Mouse (Mus musculus) lung, embryonic 16.5 days (tissue): Measurements from ENCODE around the gene Sh3glb2. TPM values are rescaled to one million over a fixed set of nuclear protein-coding genes. Genes with fewer than 3 reads are reported as not detected.

Experiments
- ATAC-seq: fragments of 200-750 bp; cut with Nextera tagmentation; 2 replicates; pipeline ENCODE4 v1.8.0; 2017; ENCODE audit warnings: low read depth, mild to moderate bottlenecking, moderate library complexity
- H3K27ac ChIP-seq: fragments of 300-500 bp; sonication (generic); 2 replicates; pipeline ENCODE4 v1.5.1; 2014; ENCODE audit warnings: mild to moderate bottlenecking, control low read depth, low read length
- H3K27me3 ChIP-seq: fragments of 300-500 bp; sonication (generic); 2 replicates; pipeline ENCODE4 v1.6.1; 2014; ENCODE audit warnings: low read depth, low read length, mixed read lengths; ENCODE audit not compliant: control insufficient read depth, insufficient read depth
- H3K36me3 ChIP-seq: fragments of 300-500 bp; sonication (generic); 2 replicates; pipeline ENCODE4 v1.6.1; 2014; ENCODE audit warnings: low read length; ENCODE audit not compliant: control insufficient read depth, insufficient read depth
- H3K4me1 ChIP-seq: fragments of 300-500 bp; sonication (generic); replicated peaks from 2 replicates; pipeline ENCODE4 v1.6.1; 2014; ENCODE audit warnings: low read length, mixed read lengths; ENCODE audit not compliant: control insufficient read depth, insufficient read depth
- H3K4me2 ChIP-seq: fragments of 300-500 bp; sonication (generic); 2 replicates; pipeline ENCODE4 v1.6.1; 2014; ENCODE audit warnings: low read depth, low read length, control low read depth
- H3K4me3 ChIP-seq: fragments of 300-500 bp; sonication (generic); 2 replicates; pipeline ENCODE4 v1.5.1; 2014; ENCODE audit warnings: mild to moderate bottlenecking, low read length, control low read depth
- H3K9ac ChIP-seq: fragments of 300-500 bp; sonication (generic); 2 replicates; pipeline ENCODE4 v1.6.1; 2014; ENCODE audit warnings: low read length, control low read depth
- H3K9me3 ChIP-seq: fragments of 300-500 bp; sonication (generic); 2 replicates; pipeline ENCODE4 v1.6.1; 2016; ENCODE audit warnings: low read length; ENCODE audit not compliant: control insufficient read depth
- WGBS: fragments of 180-500 bp; shearing (Covaris S2); extraction: QIAGEN DNeasy Blood & Tissue Kit; methylation state at CpG from one replicate; pipeline ENCODE4 v1.1.7; 2014; 5-methylcytosine and 5-hydroxymethylcytosine counted together
- polyA plus RNA-seq: library from polyadenylated mRNA; unstranded; fragments of >200 nt; fragmentation: Nextera tagmentation; extraction: Ambion mirVana; gene quantifications from 2 replicates; pipeline ENCODE4 v1.2.1, GENCODE M21; 2015

Sh3glb2 gene
- polyA plus RNA-seq, 1 experiment from 2014 or later: 83.9 TPM

GRCm38 (mm10) chr2:30371544-30371943 is 12.4 kb upstream of the Sh3glb2 start:
- H3K36me3 ChIP-seq: peaks cover 53% of the 10 kb centered on the region
- no peak overlapping the region for H3K27ac ChIP-seq
- no peak overlapping the region for H3K9ac ChIP-seq
- H3K9me3 ChIP-seq: no peaks in the 10 kb centered on the region
- H3K4me1 ChIP-seq: no peaks in the 10 kb centered on the region
- no peak for ATAC-seq
- 84% methylated on average over 8 of the region's 8 CpGs for WGBS
- no peak overlapping the region for H3K4me2 ChIP-seq
- H3K4me3 ChIP-seq: no peak overlapping the region
- H3K27me3 ChIP-seq: no peaks in the 10 kb centered on the region

- H3K4me2 ChIP-seq: no peak overlapping the region
- WGBS: 44% methylated on average over 5 of the region's 5 CpGs
These were observed 7.1 kb upstream of the Sh3glb2 start for GRCm38 (mm10) chr2:30366203-30366602.

GRCm38 (mm10) chr2:30365281-30366069 is 6.3 kb upstream of the Sh3glb2 start:
- H3K4me3 ChIP-seq: peak overlapping the region; percentile 67
- peak overlapping the region; percentile 85 for H3K4me2 ChIP-seq
- WGBS: 89% methylated on average over 2 of the region's 2 CpGs

More at GRCm38 (mm10) chr2:30366203-30366602, 7.1 kb upstream of the Sh3glb2 start:
- Histone ChIP-seq H3K4me1 (peaks cover 12% of the 10 kb centered on the region), H3K27ac (peak overlapping the region; percentile 36; the same call in 1 of the 2 replicates), H3K9me3 (no peaks in the 10 kb centered on the region), H3K4me3 (no peak overlapping the region), H3K27me3 (no peaks in the 10 kb centered on the region), H3K36me3 (peaks cover 29% of the 10 kb centered on the region), H3K9ac (no peak overlapping the region)
- ATAC-seq: no peak

GRCm38 (mm10) chr2:30363773-30364650 is 4.9 kb upstream of the Sh3glb2 start, which contains the start of gene Miga2:
Gene Miga2 (plus strand): TSS chr2:30364233.
- peak within 1 kb of the TSS; percentile 85 for H3K4me2 ChIP-seq
- ATAC-seq: peak; percentile 99
- peak within 1 kb of the TSS; percentile 67 for H3K4me3 ChIP-seq
- peak within 1 kb of the TSS; percentile 74 for H3K9ac ChIP-seq
- H3K27me3 ChIP-seq: no peaks in the 10 kb centered on the region
- WGBS: under 1% methylated on average over 54 of the region's 54 CpGs
- peak within 1 kb of the TSS; percentile 75 for H3K27ac ChIP-seq
- H3K4me1 ChIP-seq: peaks cover 12% of the 10 kb centered on the region
- H3K9me3 ChIP-seq: no peaks in the 10 kb centered on the region
- H3K36me3 ChIP-seq: peaks cover 13% of the 10 kb centered on the region

More at GRCm38 (mm10) chr2:30365281-30366069, 6.3 kb upstream of the Sh3glb2 start:
- Histone ChIP-seq H3K36me3 (peaks cover 26% of the 10 kb centered on the region), H3K9ac (peak overlapping the region; percentile 74; the same call in 1 of the 2 replicates), H3K27ac (peak overlapping the region; percentile 36; the same call in 1 of the 2 replicates), H3K9me3 (no peaks in the 10 kb centered on the region), H3K27me3 (no peaks in the 10 kb centered on the region), H3K4me1 (peaks cover 12% of the 10 kb centered on the region)
- no peak for ATAC-seq

GRCm38 (mm10) chr2:30362865-30363264 is 3.7 kb upstream of the Sh3glb2 start:
- no peaks in the 10 kb centered on the region for H3K9me3 ChIP-seq
- H3K27me3 ChIP-seq: no peaks in the 10 kb centered on the region
- no peak overlapping the region for H3K4me3 ChIP-seq
- no peak overlapping the region for H3K4me2 ChIP-seq
- H3K36me3 ChIP-seq: peaks cover 2% of the 10 kb centered on the region
- no peak for ATAC-seq
- 62% methylated on average over 5 of the region's 5 CpGs for WGBS
- H3K9ac ChIP-seq: no peak overlapping the region
- peaks cover 19% of the 10 kb centered on the region for H3K4me1 ChIP-seq
- no peak overlapping the region for H3K27ac ChIP-seq

- H3K9ac ChIP-seq: no peak overlapping the region
- 55% methylated on average over 10 of the region's 10 CpGs for WGBS
- no peak overlapping the region for H3K27ac ChIP-seq
- H3K4me2 ChIP-seq: no peak overlapping the region
- H3K4me3 ChIP-seq: no peak overlapping the region
- peaks cover 34% of the 10 kb centered on the region for H3K4me1 ChIP-seq
- no peak for ATAC-seq
- no peaks in the 10 kb centered on the region for H3K36me3 ChIP-seq
- H3K9me3 ChIP-seq: no peaks in the 10 kb centered on the region
- no peaks in the 10 kb centered on the region for H3K27me3 ChIP-seq
These were observed 1.5 kb upstream of the Sh3glb2 start for GRCm38 (mm10) chr2:30360626-30361025.

GRCm38 (mm10) chr2:30357552-30358510 is 1.3 kb downstream of the Sh3glb2 start:
- Histone ChIP-seq H3K9me3 (no peaks in the 10 kb centered on the region), H3K9ac (peak overlapping the region; percentile 83), H3K4me2 (peak overlapping the region; percentile 90), H3K4me3 (peak overlapping the region; percentile 80), H3K4me1 (peaks cover 23% of the 10 kb centered on the region), H3K27me3 (no peaks in the 10 kb centered on the region), H3K27ac (peak overlapping the region; percentile 32), H3K36me3 (0 out of 2 replicates have a peak, but pooled peaks cover 2% of the 10 kb centered on the region)
- no peak for ATAC-seq
- 40% methylated on average over 8 of the region's 8 CpGs for WGBS

GRCm38 (mm10) chr2:30356906-30357305 is 2.2 kb downstream of the Sh3glb2 start:
- no peak overlapping the region for H3K9ac ChIP-seq
- no peak overlapping the region for H3K27ac ChIP-seq
- no peak overlapping the region for H3K4me2 ChIP-seq
- H3K36me3 ChIP-seq: 0 out of 2 replicates have a peak, but pooled peaks cover 2% of the 10 kb centered on the region
- H3K4me3 ChIP-seq: no peak overlapping the region
- no peaks in the 10 kb centered on the region for H3K9me3 ChIP-seq
- peaks cover 23% of the 10 kb centered on the region for H3K4me1 ChIP-seq
- ATAC-seq: no peak
- WGBS: 50% methylated on average over 9 of the region's 9 CpGs
- no peaks in the 10 kb centered on the region for H3K27me3 ChIP-seq
